11 mouse cellular contexts compared by ENCODE assay signal in genomic region chr19:19783507-19783906, GRCm38 (mm10).
DNase-seq lines count a peak whose midpoint lies in the region; ATAC-seq and TF ChIP-seq lines count a peak whose summit lies in the region.
"Had no signal": no experiment of that assay in that cellular context is flagged by ENCODE, and none has a peak within 500 bp of the region (broad histone marks: within the 10 kb centered on the region; RNA-seq: fewer than 3 reads in every experiment).

No protein-coding gene starts in this region.

- no peak overlapping the region for H3K4me2 ChIP-seq in heart, embryonic 15.5 days
- H3K4me2 ChIP-seq in lung, embryonic 14.5 days: no peak overlapping the region
- H3K4me2 ChIP-seq: embryonic facial prominence, embryonic 15.5 days had no signal

- POLR2A ChIA-PET in Patski (lab: Charles Lee): interaction anchor here (1.0 kb wide), 1 partner anchor 18 kb away, joined by 3 read pairs; no protein-coding TSS in a partner anchor

- H3K27me3 ChIP-seq in Patski: peaks cover 13% of the 10 kb centered on the region
- H3K27me3 ChIP-seq in heart, embryonic 15.5 days: no peaks in the 10 kb centered on the region
- no peaks in the 10 kb centered on the region for H3K27me3 ChIP-seq in lung, embryonic 14.5 days (ENCODE audit: insufficient read depth, low read length)
- H3K27me3 ChIP-seq: embryonic facial prominence, embryonic 15.5 days; megakaryocyte, embryonic 14.5 days had no signal

- no peak overlapping the region for H3K9ac ChIP-seq in heart, embryonic 15.5 days
- no peak overlapping the region for H3K9ac ChIP-seq in lung, embryonic 14.5 days
- H3K9ac ChIP-seq: embryonic facial prominence, embryonic 15.5 days had no signal

- H3K4me3 ChIP-seq in heart, embryonic 15.5 days: no peak overlapping the region
- H3K4me3 ChIP-seq in lung, embryonic 14.5 days (ENCODE audit: low read depth, low read length): no peak overlapping the region
- H3K4me3 ChIP-seq: embryonic facial prominence, embryonic 15.5 days; megakaryocyte, embryonic 14.5 days had no signal

- DNase-seq in Patski (ENCODE audit: low read depth, low spot score): peak; percentile 22
- DNase-seq in adrenal gland, postnatal 25 days: peak; percentile 65
- peak; percentile 69 for DNase-seq in lung, embryonic 14.5 days
- DNase-seq in embryo, embryonic 11 days: no peak
- DNase-seq in thymus, postnatal 10 days (ENCODE audit: low spot score in 2 of 2): no peak
- DNase-seq: right cerebral cortex, postnatal 14 days had no signal

- peak; percentile 82 for ATAC-seq in Patski
- peak; percentile 62 for ATAC-seq in heart, embryonic 15.5 days (replicated peaks; ENCODE audit: insufficient number of reproducible peaks, insufficient read depth, low FRiP score, low read depth)
- peak; percentile 80; the same call in 1 of the 2 replicates for ATAC-seq in lung, embryonic 14.5 days (ENCODE audit: insufficient read depth)
- ATAC-seq in megakaryocyte, adult 5-6 weeks (ENCODE audit: poor library complexity, severe bottlenecking): no peak
- ATAC-seq: inflammation-experienced regulatory T-cells, adult 6 months had no signal

- no peaks in the 10 kb centered on the region for H3K9me3 ChIP-seq in heart, embryonic 15.5 days (replicated peaks)
- H3K9me3 ChIP-seq in lung, embryonic 14.5 days (ENCODE audit: low read depth, low read length): no peaks in the 10 kb centered on the region
- H3K9me3 ChIP-seq: embryonic facial prominence, embryonic 15.5 days; megakaryocyte, embryonic 14.5 days had no signal

- no peaks in the 10 kb centered on the region for H3K36me3 ChIP-seq in heart, embryonic 15.5 days
- H3K36me3 ChIP-seq in lung, embryonic 14.5 days (ENCODE audit: insufficient read depth): no peaks in the 10 kb centered on the region
- H3K36me3 ChIP-seq: embryonic facial prominence, embryonic 15.5 days had no signal

- H3K4me1 ChIP-seq in heart, embryonic 15.5 days (replicated peaks): 0 out of 2 replicates have a peak, but pooled peaks cover 2% of the 10 kb centered on the region
- H3K4me1 ChIP-seq in lung, embryonic 14.5 days (ENCODE audit: insufficient read depth): no peaks in the 10 kb centered on the region
- H3K4me1 ChIP-seq: embryonic facial prominence, embryonic 15.5 days; megakaryocyte, embryonic 14.5 days had no signal

- CTCF ChIA-PET in Patski (lab: Charles Lee): no interaction called here

- no peak for TF ChIP-seq CTCF in Patski (IDR thresholded peaks at IDR 0.05)
- TF ChIP-seq CTCF in lung, embryonic 14.5 days (IDR thresholded peaks at IDR 0.05; ENCODE audit: low read depth): no peak

- in situ Hi-C loops in Patski (cut with MboI; ENCODE audit: low pct_unique_long_range_greater_than_20kb): no loop called here

- no peak overlapping the region for H3K27ac ChIP-seq in heart, embryonic 15.5 days
- H3K27ac ChIP-seq in lung, embryonic 14.5 days (ENCODE audit: low read depth): no peak overlapping the region
- H3K27ac ChIP-seq: embryonic facial prominence, embryonic 15.5 days had no signal

Comparison
In these comparisons a context has a peak if more than half of its experiments do, and no peak if none do; other contexts are left out.
1. DNase-seq: peak in Patski (single experiment), adrenal gland, postnatal 25 days (single experiment) and lung, embryonic 14.5 days (single experiment); none in embryo, embryonic 11 days (single experiment) and thymus, postnatal 10 days (0 of 2).